Mouse (Mus musculus): Measurements from ENCODE around the gene Nudt14.

DNA sequence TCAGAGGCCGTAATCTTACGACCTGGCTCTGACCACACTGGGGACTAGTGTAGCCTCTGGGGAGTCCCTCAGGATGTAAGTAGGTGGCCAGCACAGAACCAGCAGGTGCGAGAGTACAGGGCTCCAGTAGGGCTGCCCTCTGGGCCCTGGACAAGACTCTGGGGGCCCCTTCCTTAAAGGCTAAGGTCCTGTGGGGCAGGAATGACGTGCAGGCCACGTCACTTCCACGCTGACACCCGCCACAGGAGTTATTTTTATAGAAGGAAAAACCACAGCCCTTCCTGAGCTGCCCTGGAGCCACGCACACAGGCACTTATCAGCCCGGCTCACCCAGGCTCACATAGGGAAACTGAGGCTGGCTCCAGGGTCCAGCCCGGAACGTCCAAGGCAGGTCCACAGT lies 24.4 kb downstream of the Nudt14 start:
- no peak for TF ChIP-seq TAL1 (IDR thresholded peaks at IDR 0.05; ENCODE audit: low read length)
- no peak for TF ChIP-seq GATA1 (IDR thresholded peaks at IDR 0.05; ENCODE audit: low read length)
